Comparison of ENCODE assay signal across 25 mouse cellular contexts in the genomic region with DNA sequence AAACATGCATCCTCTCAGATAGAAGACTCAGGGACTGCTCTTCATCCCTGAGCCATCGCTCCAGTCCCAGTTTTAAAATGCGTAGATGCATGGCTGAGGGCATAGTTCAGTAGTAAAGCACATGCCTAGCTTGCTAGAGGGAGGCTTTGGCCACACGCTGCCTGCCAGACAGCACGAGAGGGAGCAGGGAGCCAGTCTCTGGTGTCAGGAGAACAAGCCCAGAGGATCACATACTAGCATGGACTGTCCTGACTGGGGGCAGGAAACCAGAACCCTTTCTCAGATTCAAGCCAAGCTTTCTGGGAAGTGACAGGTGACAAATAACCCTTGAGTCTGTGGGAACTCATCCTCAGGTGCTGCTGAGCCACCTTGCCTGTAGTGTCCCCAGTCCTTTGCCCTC. TPM values are rescaled to one million over a fixed set of nuclear protein-coding genes. Genes with fewer than 3 reads are reported as not detected.
DNase-seq lines count a peak whose midpoint lies in the region; ATAC-seq lines count a peak whose summit lies in the region.
"Had no signal": no experiment of that assay in that cellular context is flagged by ENCODE, and none has a peak within 500 bp of the region (broad histone marks: within the 10 kb centered on the region; RNA-seq: fewer than 3 reads in every experiment).

No protein-coding gene starts in this region.

- no peak overlapping the region for H3K4me2 ChIP-seq in neural tube, embryonic 11.5 days (ENCODE audit: low read depth)
- H3K4me2 ChIP-seq: embryonic facial prominence, embryonic 13.5 days; embryonic facial prominence, embryonic 15.5 days; forebrain, embryonic 13.5 days; forebrain, embryonic 15.5 days had no signal

- H3K9ac ChIP-seq in neural tube, embryonic 11.5 days (ENCODE audit: low read length), result no peak overlapping the region
- H3K9ac ChIP-seq: embryonic facial prominence, embryonic 13.5 days; embryonic facial prominence, embryonic 15.5 days; forebrain, embryonic 13.5 days; forebrain, embryonic 15.5 days; forebrain, postnatal 0 days had no signal

- peaks cover 18% of the 10 kb centered on the region for H3K36me3 ChIP-seq in neural tube, embryonic 11.5 days (ENCODE audit: control insufficient read depth, insufficient read depth, low read length)

- 89% methylated on average over 4 of the region's 4 CpGs for WGBS in neural tube, embryonic 11.5 days

- no peaks in the 10 kb centered on the region for H3K4me1 ChIP-seq in neural tube, embryonic 11.5 days (ENCODE audit: control insufficient read depth, insufficient read depth, low read length)
- H3K4me1 ChIP-seq: embryonic facial prominence, embryonic 13.5 days; forebrain, embryonic 13.5 days had no signal

- intact Hi-C loops in gastrocnemius, postnatal 14 days (cut with DNase I; ENCODE audit: low total_unique reads), result no loop called here

- H3K9me3 ChIP-seq in neural tube, embryonic 11.5 days (ENCODE audit: control insufficient read depth, low read length), result no peaks in the 10 kb centered on the region
- H3K9me3 ChIP-seq: embryonic facial prominence, embryonic 13.5 days; embryonic facial prominence, embryonic 15.5 days; forebrain, embryonic 13.5 days; forebrain, embryonic 15.5 days; G1E had no signal

- ATAC-seq in neural tube, embryonic 11.5 days (ENCODE audit: insufficient read depth, low FRiP score, low TSS enrichment), result no peak
- ATAC-seq: activated CD4-positive, CD25-positive, alpha-beta regulatory T cell, adult 4 months; CD4-positive, CD25-positive, alpha-beta regulatory T cell, adult 4 months; forebrain, embryonic 13.5 days; forebrain, embryonic 15.5 days; forebrain, postnatal 0 days had no signal

- no peaks in the 10 kb centered on the region for H3K27me3 ChIP-seq in neural tube, embryonic 11.5 days (ENCODE audit: control insufficient read depth, insufficient read depth, low read length)
- H3K27me3 ChIP-seq: CH12.LX; embryonic facial prominence, embryonic 13.5 days; embryonic facial prominence, embryonic 15.5 days; forebrain, embryonic 13.5 days; forebrain, embryonic 15.5 days; Patski had no signal

- no peak overlapping the region for H3K4me3 ChIP-seq in neural tube, embryonic 11.5 days (ENCODE audit: low read depth, low read length)
- H3K4me3 ChIP-seq: embryonic facial prominence, embryonic 13.5 days; embryonic facial prominence, embryonic 15.5 days; forebrain, embryonic 13.5 days; forebrain, embryonic 15.5 days had no signal

- DNase-seq in gastrocnemius, adult 18-20 months (ENCODE audit: low spot score), result peak; percentile 51
- DNase-seq in gastrocnemius, postnatal 4 days (ENCODE audit: low spot score in 2 of 2), result no peak
- DNase-seq in gastrocnemius, postnatal 25 days, result peak; percentile 58
- DNase-seq in gastrocnemius, postnatal 14 days, result no peak
- DNase-seq in neural tube, embryonic 11.5 days (ENCODE audit: low spot score), result peak; percentile 8
- DNase-seq in neural tube, embryonic 10.5 days (ENCODE audit: extremely low spot score, low spot score), result no peak
- DNase-seq: adrenal gland, adult 8-10 months; adrenal gland, postnatal 14 days; adrenal gland, postnatal 36 days; B cell, adult 2 months; cerebellum, adult 11-12 months; cerebellum, adult 2 months; cerebellum, adult 9-10 months; cerebellum, postnatal 10 days; cerebellum, postnatal 25 days; forebrain, postnatal 0 days had no signal

- H3K27ac ChIP-seq in neural tube, embryonic 11.5 days (ENCODE audit: low read depth, low read length), result no peak overlapping the region
- H3K27ac ChIP-seq: embryonic facial prominence, embryonic 13.5 days; forebrain, embryonic 13.5 days; forebrain, embryonic 15.5 days had no signal

RNA-seq across cellular contexts. Expression of a gene that starts 11.1 kb away (rescaled TPM):
- total RNA-seq in gastrocnemius, adult 18-20 months (2021), result 10 to 100 TPM in 1 of 2 experiments, 1 to 10 TPM in 1; 9.3 to 24.6 TPM
- total RNA-seq in gastrocnemius, postnatal 4 days (2021), result 1 to 10 TPM; 1.7 to 4.0 TPM
- 10 to 100 TPM in 1 of 2 experiments, 1 to 10 TPM in 1; 9.4 to 22.7 TPM for total RNA-seq in gastrocnemius, postnatal 25 days (2021)
- total RNA-seq in gastrocnemius, postnatal 14 days (2021), result 10 to 100 TPM; 23.9 to 72.0 TPM
- 0.31 and 0.32 TPM in 2 replicates for polyA plus RNA-seq in neural tube, embryonic 11.5 days (2014; fragmentation: Nextera tagmentation; extraction: Ambion mirVana)
- total RNA-seq: CH12.LX had no signal
- polyA plus RNA-seq: G1E had no signal

RNA-seq across cellular contexts. Expression of a gene that starts 46.9 kb away (rescaled TPM):
- 10 to 100 TPM; 19.6 to 20.4 TPM for total RNA-seq in gastrocnemius, adult 18-20 months (2021)
- total RNA-seq in gastrocnemius, postnatal 4 days (2021), result 10 to 100 TPM; 47.6 to 48.7 TPM
- 10 to 100 TPM; 17.1 to 18.5 TPM for total RNA-seq in gastrocnemius, postnatal 25 days (2021)
- total RNA-seq in gastrocnemius, postnatal 14 days (2021), result 10 to 100 TPM; 20.0 to 23.0 TPM
- 102 and 108 TPM in 2 replicates for polyA plus RNA-seq in neural tube, embryonic 11.5 days (2014; fragmentation: Nextera tagmentation; extraction: Ambion mirVana)

Comparison
In these comparisons a context has a peak if more than half of its experiments do, and no peak if none do; other contexts are left out.
1. DNase-seq: peak in gastrocnemius, adult 18-20 months (single experiment), gastrocnemius, postnatal 25 days (single experiment) and neural tube, embryonic 11.5 days (single experiment); none in gastrocnemius, postnatal 4 days (0 of 2), gastrocnemius, postnatal 14 days (single experiment) and neural tube, embryonic 10.5 days (single experiment).